Mouse (Mus musculus) 416B (cell line): ENCODE results near the gene Qsox1.

Experiments used
- DNase-seq: peaks from one replicate; pipeline ENCODE4 v3.0.0; 2011; ENCODE audit warnings: low read depth

The Qsox1 gene

GRCm38 (mm10) chr1:155747011-155747410 is 65.7 kb downstream of the Qsox1 start:
- DNase-seq: no peak

- DNase-seq: no peak
Measured at GRCm38 (mm10) chr1:155742411-155743363, 70.0 kb downstream of the Qsox1 start.

- no peak for DNase-seq
Measured at GRCm38 (mm10) chr1:155741988-155742387, 70.7 kb downstream of the Qsox1 start.

- no peak for DNase-seq
Measured at GRCm38 (mm10) chr1:155741378-155741945, 71.2 kb downstream of the Qsox1 start.

GRCm38 (mm10) chr1:155740622-155741377 is 71.9 kb downstream of the Qsox1 start:
- no peak for DNase-seq

- no peak for DNase-seq
Measured at GRCm38 (mm10) chr1:155737809-155738383, 74.8 kb downstream of the Qsox1 start.

- DNase-seq: no peak
Measured at GRCm38 (mm10) chr1:155737017-155737808, 75.5 kb downstream of the Qsox1 start.

- no peak for DNase-seq
Measured at GRCm38 (mm10) chr1:155736096-155736825, 76.4 kb downstream of the Qsox1 start.

GRCm38 (mm10) chr1:155731156-155731555 is 81.5 kb downstream of the Qsox1 start:
- peak; percentile 28 for DNase-seq

GRCm38 (mm10) chr1:155729113-155729795 is 83.4 kb downstream of the Qsox1 start:
- DNase-seq: no peak

GRCm38 (mm10) chr1:155727830-155728229 is 84.9 kb downstream of the Qsox1 start:
- no peak for DNase-seq
